Mouse (Mus musculus): ENCODE results near the gene Nr2c2.

Gene Nr2c2

GRCm38 (mm10) chr6:92124547-92124946, 33.4 kb downstream of the Nr2c2 start:
- in situ Hi-C loops (cut with MboI, MseI) = no loop called here

GRCm38 (mm10) chr6:92126861-92127468, 35.8 kb downstream of the Nr2c2 start:
- in situ Hi-C loops (cut with MboI, MseI) = no loop called here

GRCm38 (mm10) chr6:92131456-92131855, 40.3 kb downstream of the Nr2c2 start:
- in situ Hi-C loops (cut with MboI, MseI) = no loop called here

GRCm38 (mm10) chr6:92132021-92132911, 41.1 kb downstream of the Nr2c2 start:
- in situ Hi-C loops (cut with MboI, MseI) = no loop called here

GRCm38 (mm10) chr6:92133617-92134016, 42.4 kb downstream of the Nr2c2 start:
- in situ Hi-C loops (cut with MboI, MseI) = no loop called here

GRCm38 (mm10) chr6:92136356-92136755, 45.2 kb downstream of the Nr2c2 start:
- in situ Hi-C loops (cut with MboI, MseI) = no loop called here

- in situ Hi-C loops (cut with MboI, MseI) = no loop called here
Observed at GRCm38 (mm10) chr6:92145881-92146280, 54.7 kb downstream of the Nr2c2 start.

GRCm38 (mm10) chr6:92153774-92154173, 62.6 kb downstream of the Nr2c2 start:
- in situ Hi-C loops (cut with MboI, MseI) = no loop called here

GRCm38 (mm10) chr6:92158801-92159200, 67.6 kb downstream of the Nr2c2 start:
- in situ Hi-C loops (cut with MboI, MseI) = no loop called here

- in situ Hi-C loops (cut with MboI, MseI) = loop anchor here in 1 of 2 experiments (10.0 kb wide), 1 partner anchor 268 kb away; no protein-coding TSS in a partner anchor
Observed at GRCm38 (mm10) chr6:92162724-92163123, 71.5 kb downstream of the Nr2c2 start.

- in situ Hi-C loops (cut with MboI, MseI) = loop anchor here in 1 of 2 experiments (25.0 kb wide), 1 partner anchor 1814 kb away; the partner anchor contains the start of gene Zxdc
Observed at GRCm38 (mm10) chr6:92176450-92176849, 85.3 kb downstream of the Nr2c2 start.

GRCm38 (mm10) chr6:92183621-92184131, 92.5 kb downstream of the Nr2c2 start, which contains the start of gene Mrps25:
Gene Mrps25 (minus strand): TSS chr6:92184033.
- in situ Hi-C loops (cut with MboI, MseI) = loop anchor here (5.0 to 25.0 kb wide), 3 partner anchors 81 to 1821 kb away; partner anchors contain the start of genes Nr2c2 (in 1 of the 2) and Zxdc (in 1 of the 2)

- in situ Hi-C loops (cut with MboI, MseI) = loop anchor here (5.0 to 25.0 kb wide), 3 partner anchors 82 to 1822 kb away; partner anchors contain the start of genes Nr2c2 (in 1 of the 2) and Zxdc (in 1 of the 2)
Observed at GRCm38 (mm10) chr6:92184178-92184577, 93.0 kb downstream of the Nr2c2 start.

- in situ Hi-C loops (cut with MboI, MseI) = loop anchor here (10.0 to 25.0 kb wide), 2 partner anchors 305 to 1837 kb away; partner anchors contain the start of gene Zxdc (in 1 of the 2)
Observed at GRCm38 (mm10) chr6:92199414-92199813, 108.2 kb downstream of the Nr2c2 start.

- in situ Hi-C loops (cut with MboI, MseI) = loop anchor here in 1 of 2 experiments (10.0 to 25.0 kb wide), 2 partner anchors 329 to 1827 kb away; no protein-coding TSS in a partner anchor
Observed at GRCm38 (mm10) chr6:92214055-92214772, 123.0 kb downstream of the Nr2c2 start.

GRCm38 (mm10) chr6:92214773-92215449, 123.7 kb downstream of the Nr2c2 start, which contains the start of gene Rbsn:
Gene Rbsn (minus strand): TSS chr6:92214925.
- in situ Hi-C loops (cut with MboI, MseI) = loop anchor here (5.0 to 25.0 kb wide), 3 partner anchors 57 to 1828 kb away; no protein-coding TSS in a partner anchor

- in situ Hi-C loops (cut with MboI, MseI) = loop anchor here (5.0 to 25.0 kb wide), 3 partner anchors 53 to 1832 kb away; no protein-coding TSS in a partner anchor
Observed at GRCm38 (mm10) chr6:92219445-92219844, 128.3 kb downstream of the Nr2c2 start.

GRCm38 (mm10) chr6:92221604-92222003, 130.4 kb downstream of the Nr2c2 start:
- in situ Hi-C loops (cut with MboI, MseI) = loop anchor here in 1 of 2 experiments (25.0 kb wide), 1 partner anchor 1834 kb away; no protein-coding TSS in a partner anchor

- in situ Hi-C loops (cut with MboI, MseI) = loop anchor here in 1 of 2 experiments (25.0 kb wide), 1 partner anchor 1835 kb away; no protein-coding TSS in a partner anchor
Observed at GRCm38 (mm10) chr6:92222021-92222420, 130.8 kb downstream of the Nr2c2 start.
